Mouse (Mus musculus) spleen, adult 2 months (tissue): ENCODE measurements around the gene Cdkl3.

ENCODE experiments used
- CTCF ChIP-seq: fragments of 200-500 bp; IDR thresholded peaks from 2 replicates; pipeline ENCODE4 v1.5.1; 2011; ENCODE audit warnings: mild to moderate bottlenecking, inconsistent platforms; ENCODE audit not compliant: insufficient read depth, insufficient read length, insufficient replicate concordance; ENCODE audit errors: extremely low read depth
- POLR2A ChIP-seq: fragments of 200-500 bp; IDR thresholded peaks from 2 replicates; pipeline ENCODE4 v1.6.1; 2011; ENCODE audit warnings: low read depth, low read length, inconsistent platforms

- TF ChIP-seq POLR2A (no peak; the same call in 1 of the 2 replicates), CTCF (no peak)
Observed at GRCm38 (mm10) chr11:52099031-52099761, 95.2 kb downstream of the Cdkl3 start.
